17 mouse cellular contexts compared by ENCODE assay signal in the genomic region with DNA sequence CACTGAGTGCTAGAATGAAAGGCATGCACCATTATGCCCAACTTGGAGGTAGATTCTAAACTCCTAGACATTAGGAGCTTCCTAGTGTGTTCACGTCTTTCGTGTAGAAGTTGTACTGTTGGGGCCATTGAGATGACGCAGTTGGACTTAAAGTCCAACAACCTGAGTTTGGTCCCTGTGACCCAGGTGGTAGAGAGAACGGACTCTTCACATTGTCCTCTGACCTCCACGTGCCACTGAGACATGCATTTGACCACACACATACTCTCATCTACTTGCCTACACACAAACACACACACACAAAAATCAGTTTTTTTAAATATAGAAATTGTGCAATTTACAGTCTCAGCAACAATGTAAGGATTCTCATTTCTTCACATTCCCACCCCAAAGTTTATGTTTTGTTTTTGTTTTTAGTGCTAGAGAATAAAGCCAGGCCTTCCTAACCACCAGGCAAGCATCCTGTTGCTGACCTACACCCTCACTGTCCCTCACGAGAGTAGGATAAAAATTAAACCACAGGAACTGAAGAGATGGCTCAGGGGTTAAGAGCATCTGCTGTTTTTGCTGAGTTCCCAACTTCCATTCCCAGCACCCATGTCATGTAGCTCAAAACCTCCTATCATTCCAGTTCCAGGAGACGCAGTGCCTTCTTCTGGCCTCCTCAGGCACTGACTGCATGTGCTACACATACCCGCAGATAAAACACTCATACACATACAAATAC.
"Had no signal": no experiment of that assay in that cellular context is flagged by ENCODE, and none has a peak within 500 bp of the region (broad histone marks: within the 10 kb centered on the region; RNA-seq: fewer than 3 reads in every experiment).

No protein-coding gene starts in this region.

- ATAC-seq: lung, postnatal 0 days; midbrain, embryonic 13.5 days; midbrain, embryonic 15.5 days had no signal

- H3K9me3 ChIP-seq: lung, embryonic 15.5 days; megakaryocyte, embryonic 14.5 days; midbrain, embryonic 13.5 days; midbrain, embryonic 15.5 days; neural tube, embryonic 12.5 days; stomach, embryonic 15.5 days had no signal

- H3K36me3 ChIP-seq: lung, embryonic 15.5 days; midbrain, embryonic 13.5 days; midbrain, embryonic 15.5 days; neural tube, embryonic 12.5 days; stomach, embryonic 15.5 days had no signal

- H3K4me3 ChIP-seq: lung, embryonic 15.5 days; megakaryocyte, embryonic 14.5 days; midbrain, embryonic 13.5 days; midbrain, embryonic 15.5 days; neural tube, embryonic 12.5 days; stomach, embryonic 15.5 days had no signal

- H3K9ac ChIP-seq: lung, embryonic 15.5 days; midbrain, embryonic 13.5 days; midbrain, embryonic 15.5 days; neural tube, embryonic 12.5 days; stomach, embryonic 15.5 days had no signal

- DNase-seq: lung, adult 2 months; lung, postnatal 14 days; lung, postnatal 36 days; right cerebral cortex, postnatal 14 days; thymus, adult 2 months; thymus, postnatal 25 days; thymus, postnatal 4 days had no signal

- H3K27ac ChIP-seq: lung, embryonic 15.5 days; macrophage; midbrain, embryonic 13.5 days; midbrain, embryonic 15.5 days; neural tube, embryonic 12.5 days; stomach, embryonic 15.5 days; stomach, postnatal 0 days had no signal

- H3K4me1 ChIP-seq: lung, embryonic 15.5 days; midbrain, embryonic 13.5 days; midbrain, embryonic 15.5 days; neural tube, embryonic 12.5 days; stomach, embryonic 15.5 days had no signal

- H3K27me3 ChIP-seq: lung, embryonic 15.5 days; megakaryocyte, embryonic 14.5 days; midbrain, embryonic 13.5 days; midbrain, embryonic 15.5 days; neural tube, embryonic 12.5 days; stomach, embryonic 15.5 days had no signal

- H3K4me2 ChIP-seq: lung, embryonic 15.5 days; midbrain, embryonic 11.5 days; midbrain, embryonic 13.5 days; midbrain, embryonic 15.5 days; neural tube, embryonic 12.5 days; stomach, embryonic 15.5 days had no signal
